Mouse (Mus musculus): ENCODE measurements at regions not wholly inside any gene's neighbourhood (a gene's known extent, or its start where the extent isn't known, plus 50 kb on each side); places are given as distances from the start of the nearest gene placed in this dataset.

GRCm38 (mm10) chr14:102882281-102882680 lies 100.2 kb downstream of the Kctd12 start:
- DNase-seq (ENCODE audit: low read depth) = no peak

DNA sequence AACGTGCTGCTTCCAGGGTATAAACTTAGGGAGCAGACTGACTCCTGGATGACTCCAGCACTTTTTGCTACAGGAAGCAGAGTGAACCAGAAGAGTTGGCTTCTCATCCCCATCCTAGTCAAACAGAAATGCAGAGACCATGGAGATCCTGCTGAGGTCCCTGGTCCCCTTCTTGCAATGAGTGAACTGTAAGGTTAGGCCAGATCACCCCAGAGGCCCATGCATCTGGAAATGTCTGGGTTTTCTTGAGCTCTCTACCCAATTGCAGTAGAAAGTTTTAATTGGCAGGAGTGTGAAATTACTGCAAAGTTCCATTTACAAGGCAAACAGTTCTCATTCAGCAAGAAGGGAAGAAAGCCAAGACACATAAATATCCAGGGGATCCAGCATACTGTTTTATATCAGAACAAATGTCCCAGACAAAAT lies 101.8 kb downstream of the Kctd12 start:
- DNase-seq (ENCODE audit: low read depth) = no peak

DNA sequence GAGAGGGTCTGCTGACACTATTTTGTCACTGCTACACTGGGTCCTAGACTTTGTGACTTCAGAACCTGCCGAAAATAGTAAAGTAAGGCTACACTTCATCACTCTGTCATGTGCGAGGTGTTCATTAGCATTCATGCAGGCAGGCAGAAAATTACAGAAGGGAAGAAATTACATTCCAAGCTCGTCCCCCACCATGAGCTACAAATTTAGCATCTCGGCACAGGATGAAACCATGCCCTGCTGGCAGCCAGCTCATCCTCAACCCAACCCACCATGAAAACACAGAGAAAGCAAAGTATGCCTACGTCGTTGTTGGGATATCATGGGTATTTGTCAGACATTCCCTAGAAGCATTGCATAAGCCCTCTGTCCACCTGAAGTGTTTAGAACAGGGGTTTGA lies 103.9 kb downstream of the Kctd12 start:
- DNase-seq (ENCODE audit: low read depth) = no peak

DNA sequence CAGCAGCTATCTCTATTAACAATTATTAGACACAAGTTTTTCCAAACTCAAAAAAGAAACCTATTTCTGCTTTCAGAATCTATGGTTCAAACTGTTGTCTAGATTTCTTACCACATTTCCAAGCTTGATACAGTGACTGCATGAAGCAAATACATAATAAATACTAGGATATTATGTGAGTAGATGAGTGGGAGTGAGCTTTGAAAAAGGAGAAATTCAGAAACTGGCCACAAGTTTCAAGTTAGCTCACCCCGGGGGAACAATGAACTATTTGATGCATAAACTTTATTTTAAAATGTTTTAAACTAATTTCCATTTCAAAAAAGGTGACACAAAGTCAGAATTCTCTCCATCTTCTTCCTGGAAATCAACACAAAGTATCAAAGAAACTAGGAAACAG lies 114.3 kb downstream of the Kctd12 start:
- DNase-seq (ENCODE audit: low read depth) = no peak

DNA sequence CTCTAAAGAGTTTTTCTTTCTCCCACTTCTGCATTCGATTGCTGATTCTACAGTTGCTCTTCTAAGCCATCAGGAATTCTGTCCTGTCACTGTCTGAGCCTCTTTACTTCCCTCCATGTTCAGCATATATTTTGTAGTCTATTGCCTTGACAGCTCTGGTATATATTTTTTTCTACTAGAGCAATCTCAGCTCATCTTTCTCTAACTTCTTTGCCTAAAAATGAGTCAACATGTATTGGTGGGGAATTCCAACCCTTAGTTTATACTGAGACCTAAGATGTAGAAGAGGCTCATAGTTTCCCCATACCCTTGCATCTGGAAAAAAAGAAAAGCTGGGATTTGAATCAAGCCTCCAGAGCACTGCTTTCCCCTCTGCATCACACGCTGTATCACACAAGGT lies 114.7 kb downstream of the Kctd12 start:
- DNase-seq (ENCODE audit: low read depth) = no peak

- DNase-seq (ENCODE audit: low read depth) = no peak
Measured at GRCm38 (mm10) chr14:102866511-102866910, 115.9 kb downstream of the Kctd12 start.

- DNase-seq (ENCODE audit: low read depth) = no peak
Measured at GRCm38 (mm10) chr14:102861694-102862093, 120.7 kb downstream of the Kctd12 start.

- no peak for DNase-seq (ENCODE audit: low read depth)
Measured at GRCm38 (mm10) chr14:102859361-102859871, 123.0 kb downstream of the Kctd12 start.

DNA sequence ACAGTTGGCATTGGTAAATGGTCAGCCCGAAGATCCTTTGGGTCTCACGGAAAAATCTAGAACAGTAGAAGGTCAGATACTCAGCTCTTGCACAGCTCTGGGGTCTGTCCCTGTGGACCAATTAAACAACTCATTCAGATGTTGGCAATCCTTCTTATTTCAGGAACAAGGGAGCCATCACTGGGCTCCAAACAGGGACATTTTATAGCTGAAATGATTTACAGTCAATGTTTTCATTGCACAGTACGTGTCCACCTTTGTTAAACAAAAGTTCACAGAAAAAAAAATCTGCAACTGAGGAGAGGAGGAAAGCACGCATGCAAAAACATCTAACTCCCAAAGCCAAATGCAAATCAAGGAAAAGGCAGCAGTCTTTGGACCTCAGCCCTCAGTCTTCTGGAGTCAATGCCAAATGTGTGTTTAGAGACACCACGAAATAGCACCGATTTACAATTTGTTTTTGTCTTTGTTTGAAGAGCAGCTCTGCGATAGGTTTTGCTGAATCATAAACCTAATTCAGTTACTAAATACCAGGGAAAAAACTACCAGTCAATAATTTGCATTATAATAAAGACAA lies 127.1 kb downstream of the Kctd12 start:
- DNase-seq (ENCODE audit: low read depth) = no peak

GRCm38 (mm10) chr14:102843700-102844099 lies 138.7 kb downstream of the Kctd12 start:
- no peak for DNase-seq (ENCODE audit: low read depth)

DNA sequence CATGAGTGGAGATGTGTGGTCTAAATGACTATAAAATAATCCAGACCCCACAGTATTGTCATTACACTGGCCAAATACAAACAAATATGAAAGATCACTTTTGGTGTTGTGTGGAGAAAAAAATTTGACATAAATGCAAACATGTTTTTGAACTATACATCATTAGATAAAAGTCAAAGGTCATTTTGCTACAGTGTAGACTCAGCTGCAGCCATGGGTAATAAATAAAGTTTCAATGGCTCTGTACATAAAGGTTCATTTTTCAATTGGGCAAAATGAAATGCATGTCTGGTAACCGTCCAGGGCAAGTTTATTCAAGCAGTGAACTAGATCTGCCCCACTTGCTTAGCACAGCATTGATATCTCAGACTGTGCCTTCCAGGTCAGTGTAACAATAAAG lies 144.8 kb downstream of the Kctd12 start:
- DNase-seq (ENCODE audit: low read depth) = no peak

DNA sequence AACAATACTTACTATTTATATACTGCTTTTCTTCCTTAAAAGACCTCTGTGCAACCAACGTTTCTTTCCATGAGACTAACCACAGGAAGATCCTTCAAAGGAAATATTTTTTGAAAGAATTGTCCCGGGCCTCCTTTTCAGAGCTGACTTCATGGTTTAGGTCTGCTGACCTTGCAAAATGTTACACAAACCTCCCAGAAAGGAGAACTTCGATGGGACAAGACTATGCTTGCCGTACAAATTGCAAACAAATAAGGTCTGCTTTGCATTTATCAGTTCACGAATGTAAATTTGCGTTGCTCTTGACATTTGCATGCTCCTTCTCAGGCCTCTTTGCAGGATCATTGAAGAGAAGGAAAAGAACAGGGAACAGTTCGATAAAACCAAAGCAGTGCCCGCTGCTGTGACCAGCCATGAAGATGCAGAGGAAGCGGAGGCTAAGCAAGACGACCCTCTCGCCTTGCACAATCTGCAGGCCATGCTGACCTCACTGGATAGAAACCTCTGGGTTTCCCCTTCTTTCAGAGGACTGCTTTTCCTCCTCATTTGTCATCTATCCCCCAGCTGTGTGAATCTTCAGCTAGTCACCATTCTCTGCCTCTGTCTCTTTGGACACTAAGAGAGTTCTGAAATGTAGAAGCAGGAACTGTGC lies 147.2 kb downstream of the Kctd12 start:
- no peak for DNase-seq (ENCODE audit: low read depth)

DNA sequence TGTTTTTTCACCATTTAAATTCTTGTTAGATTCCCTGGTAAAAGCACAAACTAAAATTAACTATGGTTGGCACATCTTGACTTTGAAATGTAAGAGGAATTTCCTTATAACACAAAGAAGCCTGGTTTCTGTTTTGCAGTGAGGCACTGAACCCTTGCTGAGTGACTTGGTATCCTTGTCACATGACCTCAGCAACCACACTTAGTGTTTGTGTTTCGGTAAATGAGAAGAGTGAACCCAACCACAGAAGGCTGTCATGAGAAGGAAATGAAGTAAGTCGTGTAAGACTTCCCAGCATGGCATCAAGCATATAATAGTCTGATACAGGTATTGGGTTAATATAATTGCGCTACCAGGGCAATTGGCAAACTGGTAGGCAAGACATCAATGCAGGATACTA lies 154.0 kb downstream of the Kctd12 start:
- DNase-seq (ENCODE audit: low read depth) = no peak

DNA sequence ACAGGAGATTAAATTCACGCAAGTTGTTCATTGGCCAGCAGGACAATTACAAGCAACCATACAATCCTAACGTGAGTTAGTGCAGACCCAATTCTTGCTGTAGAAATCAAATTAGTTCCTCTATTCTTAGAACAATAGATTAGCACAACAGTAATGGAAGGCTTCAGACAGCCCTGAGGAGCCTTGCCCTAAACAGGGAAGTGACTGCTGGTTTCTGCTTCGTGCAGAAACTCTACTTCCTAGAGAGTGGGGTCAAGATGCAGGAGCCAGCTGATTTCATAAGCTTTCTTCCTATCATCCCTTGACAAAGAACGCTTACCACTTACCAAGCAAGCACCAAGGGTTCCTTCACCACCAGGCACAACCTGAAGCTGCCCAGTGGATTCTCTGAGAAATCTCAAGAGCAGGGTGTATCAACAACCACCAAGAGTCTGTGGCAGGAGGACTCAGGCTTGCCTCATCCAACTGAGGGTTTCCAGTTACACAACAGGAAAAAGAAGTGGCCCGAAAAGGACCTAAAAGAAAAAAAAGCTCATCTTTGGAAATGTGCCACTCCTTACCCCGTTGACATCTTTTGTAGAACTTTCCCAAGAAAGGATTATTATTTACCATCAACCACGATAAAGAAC lies 154.6 kb downstream of the Kctd12 start:
- DNase-seq (ENCODE audit: low read depth) = no peak

GRCm38 (mm10) chr14:102825525-102825924 lies 156.9 kb downstream of the Kctd12 start:
- no peak for DNase-seq (ENCODE audit: low read depth)

DNA sequence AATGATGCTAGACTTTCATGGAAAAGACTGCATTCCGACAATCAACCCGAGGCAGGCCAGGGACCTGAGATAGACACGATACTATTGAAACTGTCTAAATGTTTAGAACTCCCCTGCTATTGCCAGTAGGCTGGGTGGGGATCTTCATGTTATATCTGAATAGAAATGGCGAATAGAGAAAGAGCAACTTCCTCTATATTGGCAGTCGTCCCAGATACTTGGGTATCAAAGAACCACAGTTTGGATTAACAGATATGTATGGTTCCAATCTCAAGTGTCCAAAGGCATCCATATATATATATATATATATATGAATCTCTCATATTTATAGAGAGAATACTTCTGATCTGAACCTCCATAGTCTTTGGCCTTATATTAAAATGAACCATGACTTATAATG lies 161.8 kb downstream of the Kctd12 start:
- no peak for DNase-seq (ENCODE audit: low read depth)

DNA sequence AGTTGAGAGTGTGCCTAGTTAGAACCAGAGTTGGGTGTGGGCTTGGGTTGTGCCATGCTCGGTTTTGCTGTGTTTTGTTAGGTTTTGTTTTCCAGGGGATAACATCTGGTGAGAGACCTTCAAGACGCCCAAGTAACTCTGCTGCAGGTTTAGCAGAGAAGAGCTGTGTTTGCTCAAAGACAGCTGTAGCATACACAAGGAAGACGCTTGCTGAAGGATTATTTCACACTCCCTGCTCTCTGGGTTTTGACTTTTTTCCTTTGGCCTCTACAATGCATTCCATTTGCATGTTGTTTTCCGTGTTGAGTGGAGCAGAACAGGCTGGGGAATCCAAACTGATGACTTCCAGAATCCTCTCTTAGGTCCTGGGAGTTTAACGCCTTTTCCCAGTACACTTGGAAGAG lies 170.8 kb downstream of the Kctd12 start:
- DNase-seq (ENCODE audit: low read depth) = no peak

DNA sequence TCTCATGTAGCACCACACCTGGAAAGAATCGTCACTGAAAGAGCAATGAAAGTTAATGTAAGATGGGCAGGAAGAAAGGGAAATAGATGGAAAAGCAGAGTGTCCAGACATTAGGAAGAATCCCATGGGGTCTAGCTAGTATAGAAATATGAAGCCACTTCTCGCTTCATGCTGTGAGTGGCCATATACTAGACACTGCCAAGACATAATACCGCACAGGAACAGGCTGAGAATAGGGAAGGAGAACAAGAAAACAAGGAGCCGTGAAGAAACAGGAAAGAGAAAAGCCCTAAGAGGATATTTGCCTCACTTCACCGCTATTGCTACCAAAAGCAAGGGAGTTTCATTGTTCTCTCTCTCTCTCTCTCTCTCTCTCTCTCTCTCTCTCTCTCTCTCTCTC lies 171.4 kb downstream of the Kctd12 start:
- DNase-seq (ENCODE audit: low read depth) = no peak

- no peak for DNase-seq (ENCODE audit: low read depth)
Measured at GRCm38 (mm10) chr14:102810121-102810921, 172.1 kb downstream of the Kctd12 start.

GRCm38 (mm10) chr14:102805936-102806923 lies 176.2 kb downstream of the Kctd12 start:
- DNase-seq (ENCODE audit: low read depth) = peak; percentile 11

DNA sequence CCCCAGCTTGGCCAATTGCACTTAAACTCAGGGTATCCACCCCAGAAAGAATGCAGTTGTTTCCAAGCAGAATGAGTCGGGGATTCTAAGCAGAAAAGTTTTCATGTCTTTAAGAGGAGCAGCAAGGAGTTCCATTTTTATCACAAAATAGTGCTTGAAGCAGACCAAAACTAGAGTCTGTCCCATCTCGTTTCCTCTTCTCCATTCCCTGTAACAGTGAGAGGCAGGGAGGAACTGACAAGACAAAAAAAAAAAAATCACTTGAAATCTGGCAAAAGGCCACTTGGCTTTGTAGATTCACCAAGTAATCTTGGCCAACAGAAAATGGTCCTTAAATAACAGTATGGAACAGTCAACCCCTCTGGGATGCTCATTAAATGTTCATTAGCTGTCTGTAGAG lies 186.8 kb downstream of the Kctd12 start:
- DNase-seq (ENCODE audit: low read depth) = no peak

All from c-Kit-positive CD71-positive TER-119-negative erythroid progenitor cells, embryonic 14.5 days (primary cell).